Mouse (Mus musculus): ENCODE measurements around the gene Zcwpw1. TPM values are rescaled to one million over a fixed set of nuclear protein-coding genes. Genes with fewer than 3 reads are reported as not detected.
"Not testable (repeated sequence)": the region's sequence is repeated elsewhere in the genome, so short reads cannot be mapped to it uniquely, and the experiment has no call there.

Zcwpw1 gene
- polyA plus RNA-seq, 1 experiment from 2014 or later: 7.7 TPM

GRCm38 (mm10) chr5:137856870-137857269 is 69.3 kb downstream of the Zcwpw1 start:
- not testable (repeated sequence) for H3K4me3 ChIP-seq (ENCODE audit: low read depth, low read length); H3K36me3 ChIP-seq (ENCODE audit: control insufficient read depth, insufficient read depth, low read length); H3K4me2 ChIP-seq (ENCODE audit: low read length); ATAC-seq; H3K4me1 ChIP-seq (ENCODE audit: control insufficient read depth, insufficient read depth, low read length); DNase-seq (ENCODE audit: low spot score); H3K27me3 ChIP-seq (replicated peaks; ENCODE audit: control insufficient read depth, insufficient read depth, low read length); H3K9ac ChIP-seq (ENCODE audit: low read length); H3K9me3 ChIP-seq (replicated peaks; ENCODE audit: control insufficient read depth, low read length); H3K27ac ChIP-seq (ENCODE audit: low read depth, low read length)
- 80% methylated on average over 4 of the region's 5 CpGs for WGBS

DNA sequence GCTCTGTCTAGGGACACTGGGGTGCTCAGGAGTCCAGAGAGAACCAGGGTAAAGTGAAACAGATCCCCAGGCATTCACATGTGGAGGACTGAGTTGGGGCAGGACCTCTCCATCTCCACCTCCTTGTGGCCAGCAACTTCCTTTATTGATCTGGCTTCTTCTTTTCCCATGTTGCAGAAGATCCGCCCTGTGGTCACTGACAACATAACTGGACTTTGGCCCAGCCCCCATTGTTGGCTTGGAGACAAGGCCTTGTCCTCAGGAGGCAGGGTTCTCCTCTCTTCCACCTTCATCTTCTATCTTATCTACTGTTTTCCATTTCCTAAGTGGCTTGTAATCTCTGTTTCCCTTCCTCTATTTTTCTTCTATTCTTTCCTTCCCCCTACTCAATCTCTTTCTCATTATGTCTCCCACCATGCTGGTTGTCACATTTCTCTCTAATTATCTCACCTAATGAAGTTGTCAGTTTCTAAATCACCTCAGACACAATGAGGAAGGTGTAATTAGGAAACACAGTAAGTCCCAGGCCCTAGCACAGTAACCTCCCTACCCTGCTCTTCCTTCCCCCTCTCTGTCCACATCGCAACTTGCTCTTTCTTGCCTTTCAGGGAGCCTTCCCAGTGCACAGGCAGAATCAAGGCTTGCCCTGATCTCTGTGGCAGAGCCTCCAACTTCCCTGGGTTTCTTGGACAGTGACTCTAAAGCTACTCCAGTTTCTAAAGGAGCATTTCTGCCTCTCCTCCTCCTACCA is 70.5 kb downstream of the Zcwpw1 start, which contains the start of gene Pilrb1:
Gene Pilrb1, minus strand, starts transcription at position 147 of the 751 bp plus-strand sequence.
- 73% methylated on average over 2 of the region's 2 CpGs for WGBS
- H3K9ac ChIP-seq (ENCODE audit: low read length); H3K4me3 ChIP-seq (ENCODE audit: low read depth, low read length); ATAC-seq; H3K9me3 ChIP-seq (replicated peaks; ENCODE audit: control insufficient read depth, low read length); H3K36me3 ChIP-seq (ENCODE audit: control insufficient read depth, insufficient read depth, low read length); DNase-seq (ENCODE audit: low spot score); H3K27ac ChIP-seq (ENCODE audit: low read depth, low read length); H3K4me2 ChIP-seq (ENCODE audit: low read length); H3K4me1 ChIP-seq (ENCODE audit: control insufficient read depth, insufficient read depth, low read length); H3K27me3 ChIP-seq (replicated peaks; ENCODE audit: control insufficient read depth, insufficient read depth, low read length): not testable (repeated sequence)

DNA sequence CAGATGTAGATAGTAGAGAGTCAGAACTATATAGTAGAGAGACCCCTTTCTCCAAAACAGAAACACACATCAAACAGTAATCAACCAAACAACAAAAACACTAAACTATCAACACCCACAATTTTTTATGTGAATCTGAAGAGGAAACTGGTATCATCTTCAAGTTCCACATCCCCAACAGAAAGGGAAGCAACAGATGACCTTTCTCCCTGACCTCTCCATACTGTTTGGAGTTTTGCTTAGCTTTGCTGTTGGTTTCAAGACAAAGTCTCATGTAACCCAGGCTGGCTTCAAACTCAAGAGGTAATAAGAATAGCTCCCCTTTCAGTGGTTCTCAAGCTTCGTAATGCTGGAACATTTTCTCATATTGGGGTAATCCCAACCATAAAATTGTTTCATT is 76.4 kb downstream of the Zcwpw1 start:
- H3K27me3 ChIP-seq (replicated peaks; ENCODE audit: control insufficient read depth, insufficient read depth, low read length); H3K36me3 ChIP-seq (ENCODE audit: control insufficient read depth, insufficient read depth, low read length); DNase-seq (ENCODE audit: low spot score); ATAC-seq; H3K9ac ChIP-seq (ENCODE audit: low read length); H3K27ac ChIP-seq (ENCODE audit: low read depth, low read length); H3K4me3 ChIP-seq (ENCODE audit: low read depth, low read length); H3K9me3 ChIP-seq (replicated peaks; ENCODE audit: control insufficient read depth, low read length); H3K4me1 ChIP-seq (ENCODE audit: control insufficient read depth, insufficient read depth, low read length); H3K4me2 ChIP-seq (ENCODE audit: low read length): not testable (repeated sequence)
- 92% methylated on average over 1 of the region's 1 CpGs for WGBS

DNA sequence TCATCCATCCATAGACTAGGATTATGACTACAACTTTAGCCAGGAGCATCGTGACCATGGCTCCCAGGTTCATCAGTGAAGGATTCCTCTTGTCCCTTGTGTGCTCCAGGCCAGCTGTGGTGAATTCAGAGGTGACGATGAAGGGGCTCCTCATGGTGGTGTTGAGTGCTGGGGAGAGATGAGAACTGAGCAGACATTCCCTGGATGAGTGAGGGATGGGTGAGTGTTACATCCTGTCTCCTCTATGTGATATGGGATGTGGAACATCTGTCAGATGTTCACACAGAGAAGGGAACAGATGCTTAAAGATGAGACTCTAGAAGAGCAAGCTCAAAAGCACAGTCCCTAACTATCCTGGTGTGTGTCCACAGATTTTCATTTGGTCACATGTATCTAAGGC is 81.0 kb downstream of the Zcwpw1 start:
- H3K4me2 ChIP-seq (ENCODE audit: low read length); H3K36me3 ChIP-seq (ENCODE audit: control insufficient read depth, insufficient read depth, low read length); H3K9ac ChIP-seq (ENCODE audit: low read length); H3K4me1 ChIP-seq (ENCODE audit: control insufficient read depth, insufficient read depth, low read length); ATAC-seq; H3K4me3 ChIP-seq (ENCODE audit: low read depth, low read length); H3K27me3 ChIP-seq (replicated peaks; ENCODE audit: control insufficient read depth, insufficient read depth, low read length); H3K27ac ChIP-seq (ENCODE audit: low read depth, low read length); H3K9me3 ChIP-seq (replicated peaks; ENCODE audit: control insufficient read depth, low read length); DNase-seq (ENCODE audit: low spot score): not testable (repeated sequence)
- 77% methylated on average over 2 of the region's 2 CpGs for WGBS

DNA sequence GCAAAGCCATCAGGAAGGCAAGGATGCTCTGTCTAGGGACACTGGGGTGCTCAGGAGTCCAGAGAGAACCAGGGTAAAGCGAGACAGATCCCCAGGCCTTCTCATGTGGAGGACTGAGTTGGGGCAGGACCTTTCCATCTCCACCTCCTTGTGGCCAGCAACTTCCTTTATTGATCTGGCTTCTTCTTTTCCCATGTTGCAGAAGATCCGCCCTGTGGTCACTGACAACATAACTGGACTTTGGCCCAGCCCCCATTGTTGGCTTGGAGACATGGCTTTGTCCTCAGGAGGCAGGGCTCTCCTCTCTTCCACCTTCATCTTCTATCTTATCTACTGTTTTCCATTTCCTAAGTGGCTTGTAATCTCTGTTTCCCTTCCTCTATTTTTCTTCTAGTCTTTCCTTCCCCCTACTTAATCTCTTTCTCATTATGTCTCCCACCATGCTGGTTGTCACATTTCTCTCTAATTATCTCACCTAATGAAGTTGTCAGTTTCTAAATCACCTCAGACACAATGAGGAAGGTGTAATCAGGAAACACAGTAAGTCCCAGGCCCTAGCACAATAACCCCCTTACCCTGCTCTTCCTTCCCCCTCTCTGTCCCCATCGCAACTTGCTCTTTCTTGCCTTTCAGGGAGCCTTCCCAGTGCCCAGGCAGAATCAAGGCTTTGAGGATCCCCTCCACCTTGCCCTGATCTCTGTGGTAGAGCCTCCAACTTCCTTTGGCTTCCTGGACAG is 84.2 kb downstream of the Zcwpw1 start, which contains the start of gene Pilrb2:
Gene Pilrb2, minus strand, starts transcription at position 172 of the 737 bp plus-strand sequence.
- 58% methylated on average over 2 of the region's 3 CpGs for whole genome bisulfite sequencing
- ATAC-seq; H3K4me3 ChIP-seq (ENCODE audit: low read depth, low read length); H3K4me1 ChIP-seq (ENCODE audit: control insufficient read depth, insufficient read depth, low read length); H3K36me3 ChIP-seq (ENCODE audit: control insufficient read depth, insufficient read depth, low read length); H3K27me3 ChIP-seq (replicated peaks; ENCODE audit: control insufficient read depth, insufficient read depth, low read length); H3K4me2 ChIP-seq (ENCODE audit: low read length); H3K9me3 ChIP-seq (replicated peaks; ENCODE audit: control insufficient read depth, low read length); H3K27ac ChIP-seq (ENCODE audit: low read depth, low read length); DNase-seq (ENCODE audit: low spot score); H3K9ac ChIP-seq (ENCODE audit: low read length): not testable (repeated sequence)

Other genes starting within 250 kb of the Zcwpw1 start
- gene Actl6b, start 234.3 kb upstream of the Zcwpw1 start, polyA plus RNA-seq (2014; fragmentation: Nextera tagmentation; extraction: Ambion mirVana): 184 and 201 TPM in 2 replicates
- gene Tfr2, start 218.0 kb upstream of the Zcwpw1 start, polyA plus RNA-seq (2014; fragmentation: Nextera tagmentation; extraction: Ambion mirVana): 1.8 and 1.9 TPM in 2 replicates
- 44.4 and 58.4 TPM in 2 replicates for gene Mospd3, start 186.7 kb upstream of the Zcwpw1 start, polyA plus RNA-seq (2014; fragmentation: Nextera tagmentation; extraction: Ambion mirVana)
- gene Pcolce, start 174.0 kb upstream of the Zcwpw1 start, polyA plus RNA-seq (2014; fragmentation: Nextera tagmentation; extraction: Ambion mirVana): 10.5 and 12.3 TPM in 2 replicates
- 0.10 TPM in 1 of 2 replicates, not detected in the other for gene Fbxo24, start 158.8 kb upstream of the Zcwpw1 start, polyA plus RNA-seq (2014; fragmentation: Nextera tagmentation; extraction: Ambion mirVana)
- gene Lrch4, start 158.7 kb upstream of the Zcwpw1 start, polyA plus RNA-seq (2014; fragmentation: Nextera tagmentation; extraction: Ambion mirVana): 12.3 and 12.4 TPM in 2 replicates
- gene Gm20605, start 158.6 kb upstream of the Zcwpw1 start, polyA plus RNA-seq (2014; fragmentation: Nextera tagmentation; extraction: Ambion mirVana): 4.6 and 6.6 TPM in 2 replicates
- gene Sap25, start 146.5 kb upstream of the Zcwpw1 start, polyA plus RNA-seq (2014; fragmentation: Nextera tagmentation; extraction: Ambion mirVana): 1.5 and 4.6 TPM in 2 replicates
- gene Irs3, start 142.1 kb upstream of the Zcwpw1 start, polyA plus RNA-seq (2014; fragmentation: Nextera tagmentation; extraction: Ambion mirVana): not detected in 2 replicates
- gene Agfg2, start 103.1 kb upstream of the Zcwpw1 start, polyA plus RNA-seq (2014; fragmentation: Nextera tagmentation; extraction: Ambion mirVana): 10.4 and 11.8 TPM in 2 replicates
- gene Nyap1, start 46.2 kb upstream of the Zcwpw1 start, polyA plus RNA-seq (2014; fragmentation: Nextera tagmentation; extraction: Ambion mirVana): 13.8 and 14.5 TPM in 2 replicates
- gene Tsc22d4, start 42.1 kb upstream of the Zcwpw1 start, polyA plus RNA-seq (2014; fragmentation: Nextera tagmentation; extraction: Ambion mirVana): 52.3 and 62.1 TPM in 2 replicates
- 55.1 and 60.0 TPM in 2 replicates for gene Ppp1r35, start 8.9 kb upstream of the Zcwpw1 start, polyA plus RNA-seq (2014; fragmentation: Nextera tagmentation; extraction: Ambion mirVana)
- 13.1 and 13.2 TPM in 2 replicates for gene Mepce, start 143 bp upstream of the Zcwpw1 start, polyA plus RNA-seq (2014; fragmentation: Nextera tagmentation; extraction: Ambion mirVana)
- 0.33 and 0.67 TPM in 2 replicates for gene Pilra, start 48.5 kb downstream of the Zcwpw1 start, polyA plus RNA-seq (2014; fragmentation: Nextera tagmentation; extraction: Ambion mirVana)
- 0.17 TPM in 1 of 2 replicates, not detected in the other for gene Pilrb1, start 70.3 kb downstream of the Zcwpw1 start, polyA plus RNA-seq (2014; fragmentation: Nextera tagmentation; extraction: Ambion mirVana)
- not detected in 2 replicates for gene Pilrb2, start 84.0 kb downstream of the Zcwpw1 start, polyA plus RNA-seq (2014; fragmentation: Nextera tagmentation; extraction: Ambion mirVana)
- gene Cyp3a13, start 133.8 kb downstream of the Zcwpw1 start, polyA plus RNA-seq (2014; fragmentation: Nextera tagmentation; extraction: Ambion mirVana): not detected in 2 replicates
- gene Gjc3, start 175.3 kb downstream of the Zcwpw1 start, polyA plus RNA-seq (2014; fragmentation: Nextera tagmentation; extraction: Ambion mirVana): 0.07 and 0.08 TPM in 2 replicates
- not detected in 2 replicates for gene Azgp1, start 193.7 kb downstream of the Zcwpw1 start, polyA plus RNA-seq (2014; fragmentation: Nextera tagmentation; extraction: Ambion mirVana)
- gene Smok3a, start 233.5 kb downstream of the Zcwpw1 start, polyA plus RNA-seq (2014; fragmentation: Nextera tagmentation; extraction: Ambion mirVana): not detected in 2 replicates
- gene Smok3b, start 233.6 kb downstream of the Zcwpw1 start, polyA plus RNA-seq (2014; fragmentation: Nextera tagmentation; extraction: Ambion mirVana): not detected in 2 replicates